Mouse (Mus musculus) small intestine, adult 2 months (tissue): ENCODE results near the gene Lrrc52. TPM values are rescaled to one million over a fixed set of nuclear protein-coding genes. Genes with fewer than 3 reads are reported as not detected.

Experiments
- H3K27ac ChIP-seq: fragments of 200-500 bp; 2 replicates; pipeline ENCODE4 v1.5.1; 2012; ENCODE audit warnings: low read depth, low read length, control low read depth, inconsistent platforms; ENCODE audit not compliant: insufficient read depth
- H3K27me3 ChIP-seq: fragments of 200-500 bp; 2 replicates; pipeline ENCODE4 v1.6.1; 2012; ENCODE audit warnings: mild to moderate bottlenecking, moderate library complexity, low read length, inconsistent platforms; ENCODE audit not compliant: control insufficient read depth, insufficient read depth
- H3K36me3 ChIP-seq: fragments of 200-500 bp; 2 replicates; pipeline ENCODE4 v1.6.1; 2012; ENCODE audit warnings: mild to moderate bottlenecking, low read length, control low read depth, inconsistent platforms; ENCODE audit not compliant: control insufficient read depth, insufficient read depth
- H3K4me1 ChIP-seq: fragments of 200-500 bp; 2 replicates; pipeline ENCODE4 v1.6.1; 2012; ENCODE audit warnings: low read length, inconsistent platforms, mixed read lengths; ENCODE audit not compliant: control insufficient read depth, insufficient read depth, insufficient read length
- H3K4me3 ChIP-seq: fragments of 200-500 bp; 2 replicates; pipeline ENCODE4 v1.5.1; 2012; ENCODE audit warnings: low read depth, mild to moderate bottlenecking, control low read depth, inconsistent platforms, low read length, moderate library complexity
- CTCF ChIP-seq: fragments of 200-500 bp; IDR thresholded peaks from 2 replicates; pipeline ENCODE4 v1.5.1; 2012; ENCODE audit warnings: low read depth, mild to moderate bottlenecking, control low read depth, inconsistent platforms, low read length, moderate library complexity, mixed read lengths; ENCODE audit not compliant: insufficient replicate concordance, insufficient read length; ENCODE audit errors: extremely low read depth
- POLR2A ChIP-seq: fragments of 200-500 bp; IDR thresholded peaks from 2 replicates; pipeline ENCODE4 v1.6.1; 2012; ENCODE audit warnings: low read depth, mild to moderate bottlenecking, control low read depth, inconsistent platforms, low read length, moderate library complexity
- WGBS: fragments of 180-500 bp; shearing (Covaris S2); methylation state at CpG from one replicate; pipeline ENCODE4 v1.1.7; 2018; 5-methylcytosine and 5-hydroxymethylcytosine counted together
- polyA plus RNA-seq: library from polyadenylated mRNA; depleted of rRNA; stranded (reverse); fragments of >200 nt; gene quantifications from 2 replicates; pipeline ENCODE4 v1.2.3, GENCODE M21; 2012; rRNA removed

Gene Lrrc52
- polyA plus RNA-seq = not detected in 2 replicates

DNA sequence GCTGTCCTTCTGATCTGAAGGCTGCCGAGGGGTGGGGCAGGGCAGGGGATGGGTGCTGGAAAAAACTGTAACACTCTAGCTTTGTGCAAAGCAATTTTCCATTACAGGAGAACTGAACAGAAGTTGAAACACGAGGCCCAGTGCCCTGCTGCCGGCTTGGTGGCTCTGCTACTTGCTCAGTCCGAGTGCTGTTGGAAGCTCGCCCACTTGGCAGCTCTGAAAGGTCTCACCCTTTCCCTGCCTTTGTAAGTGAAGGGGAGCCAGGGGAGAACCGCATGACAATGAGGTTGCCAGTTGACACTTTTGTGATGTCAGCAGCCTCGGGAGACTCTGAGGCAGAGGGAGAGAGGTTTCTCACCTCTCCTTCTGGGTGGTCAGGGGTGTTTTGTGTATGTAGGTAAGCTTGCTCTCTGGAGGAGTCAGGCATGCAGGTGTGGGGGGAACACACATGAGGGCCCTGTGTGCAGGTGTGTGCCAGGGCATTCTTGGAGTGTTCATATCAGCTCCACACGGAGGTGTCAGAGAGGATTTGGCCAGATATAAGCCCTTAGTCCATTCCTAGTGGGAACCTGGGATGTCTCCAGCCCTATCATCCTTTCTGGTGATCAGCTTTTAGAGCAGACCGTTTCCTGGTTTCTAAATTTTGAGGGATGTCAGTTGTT is at the start of gene Lrrc52:
Gene Lrrc52, minus strand, starts transcription at position 16 of the 662 bp plus-strand sequence.
- Histone ChIP-seq H3K27me3 (no peaks in the 10 kb centered on the region), H3K36me3 (no peaks in the 10 kb centered on the region), H3K27ac (no peak within 1 kb of the TSS), H3K4me3 (no peak within 1 kb of the TSS), H3K4me1 (no peaks in the 10 kb centered on the region)
- 32% methylated on average over 9 of the region's 9 CpGs for WGBS
- TF ChIP-seq CTCF (no peak), POLR2A (no peak)

- WGBS = 88% methylated on average over 9 of the region's 9 CpGs
- no peak overlapping the region for H3K4me3 ChIP-seq
- H3K36me3 ChIP-seq = no peaks in the 10 kb centered on the region
- no peaks in the 10 kb centered on the region for H3K4me1 ChIP-seq
- no peaks in the 10 kb centered on the region for H3K27me3 ChIP-seq
- H3K27ac ChIP-seq = no peak overlapping the region
- TF ChIP-seq POLR2A (no peak), CTCF (no peak)
These were observed 45.0 kb upstream of the Lrrc52 start for GRCm38 (mm10) chr1:167511621-167512020.

DNA sequence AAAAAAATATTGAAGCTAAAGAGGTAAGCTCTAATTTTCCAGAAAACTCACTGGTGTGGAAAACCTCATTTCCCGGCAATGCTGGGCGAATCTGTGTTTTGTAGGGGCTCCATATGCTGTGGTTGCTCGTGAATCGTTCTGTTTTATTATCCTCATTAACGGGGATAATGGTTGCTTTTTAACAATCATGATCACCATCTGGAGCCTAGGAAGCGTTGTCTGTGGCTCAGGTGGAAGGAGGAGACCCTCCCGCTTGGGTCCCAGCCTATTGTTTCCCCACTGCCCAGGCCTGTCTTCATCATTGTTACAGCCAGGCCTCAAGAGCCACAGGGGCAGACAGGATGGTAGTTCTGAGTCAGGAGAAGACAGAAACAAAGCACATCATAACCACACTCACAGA is 39.5 kb upstream of the Lrrc52 start:
- Histone ChIP-seq H3K27me3 (no peaks in the 10 kb centered on the region), H3K27ac (no peak overlapping the region), H3K4me1 (no peaks in the 10 kb centered on the region), H3K36me3 (no peaks in the 10 kb centered on the region), H3K4me3 (no peak overlapping the region)
- 71% methylated on average over 7 of the region's 7 CpGs for WGBS
- TF ChIP-seq CTCF = no peak
- no peak for TF ChIP-seq POLR2A

GRCm38 (mm10) chr1:167505427-167505826 is 38.8 kb upstream of the Lrrc52 start:
- H3K27me3 ChIP-seq = no peaks in the 10 kb centered on the region
- TF ChIP-seq CTCF = no peak
- no peak for TF ChIP-seq POLR2A
- no peaks in the 10 kb centered on the region for H3K4me1 ChIP-seq
- no peak overlapping the region for H3K27ac ChIP-seq
- no peaks in the 10 kb centered on the region for H3K36me3 ChIP-seq
- WGBS = 83% methylated on average over 1 of the region's 1 CpGs
- H3K4me3 ChIP-seq = no peak overlapping the region

DNA sequence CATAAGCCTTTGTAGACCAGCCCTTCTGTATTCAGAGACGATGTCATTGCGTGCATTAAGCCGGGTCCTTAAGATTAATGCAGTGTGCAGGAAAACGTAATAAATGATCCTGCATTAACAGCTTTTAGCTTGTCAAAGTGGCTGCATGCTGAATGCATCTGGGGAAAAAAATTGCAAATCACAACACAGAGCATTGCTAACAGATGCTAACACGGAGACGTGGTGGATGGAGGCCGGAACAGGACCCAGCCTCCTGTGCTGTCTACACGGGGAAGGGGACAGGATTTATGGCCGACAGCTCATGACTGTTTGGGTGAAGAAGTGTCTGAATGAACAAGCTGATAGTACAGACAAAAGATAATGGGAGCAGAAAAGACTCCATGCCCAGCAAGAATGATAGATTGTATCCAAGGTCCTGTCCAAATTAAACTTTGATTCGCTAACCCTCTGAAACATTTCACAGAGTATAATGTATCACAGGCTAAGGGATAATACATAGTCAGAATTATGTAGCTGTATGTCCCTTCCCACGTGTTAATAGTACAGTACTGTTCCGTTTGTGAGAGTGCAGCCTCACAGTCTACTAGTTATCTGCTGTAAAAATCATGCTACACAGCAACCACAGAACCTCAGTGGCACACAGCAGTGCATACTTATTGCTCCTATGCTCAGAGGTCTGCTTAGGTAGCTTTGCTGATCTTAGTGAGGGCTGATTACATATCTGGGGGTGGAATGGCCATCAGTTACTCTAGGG is 32.7 kb upstream of the Lrrc52 start:
- TF ChIP-seq POLR2A (no peak), CTCF (no peak)
- no peak overlapping the region for H3K4me3 ChIP-seq
- WGBS = 68% methylated on average over 12 of the region's 12 CpGs
- H3K27ac ChIP-seq = no peak overlapping the region
- no peaks in the 10 kb centered on the region for H3K27me3 ChIP-seq
- H3K36me3 ChIP-seq = no peaks in the 10 kb centered on the region
- no peaks in the 10 kb centered on the region for H3K4me1 ChIP-seq

- WGBS = 62% methylated on average over 10 of the region's 10 CpGs
- Histone ChIP-seq H3K27ac (no peak overlapping the region), H3K36me3 (no peaks in the 10 kb centered on the region), H3K27me3 (no peaks in the 10 kb centered on the region), H3K4me1 (no peaks in the 10 kb centered on the region), H3K4me3 (no peak overlapping the region)
- TF ChIP-seq POLR2A = no peak
- TF ChIP-seq CTCF = no peak
These were observed 31.4 kb upstream of the Lrrc52 start for GRCm38 (mm10) chr1:167497991-167498390.

GRCm38 (mm10) chr1:167497560-167497959 is 31.0 kb upstream of the Lrrc52 start:
- Histone ChIP-seq H3K4me1 (no peaks in the 10 kb centered on the region), H3K27me3 (no peaks in the 10 kb centered on the region), H3K36me3 (no peaks in the 10 kb centered on the region), H3K4me3 (no peak overlapping the region), H3K27ac (no peak overlapping the region)
- no peak for TF ChIP-seq CTCF
- no peak for TF ChIP-seq POLR2A
- WGBS = 18% methylated on average over 3 of the region's 3 CpGs
